Mouse (Mus musculus) limb, embryonic 11.5 days (tissue): ENCODE results near the gene Zfp69. TPM values are rescaled to one million over a fixed set of nuclear protein-coding genes. Genes with fewer than 3 reads are reported as not detected.

ENCODE experiments used
- ATAC-seq: fragments of 200-750 bp; cut with Nextera tagmentation; 2 replicates; pipeline ENCODE4 v1.8.0; 2017; ENCODE audit warnings: low read depth; ENCODE audit not compliant: insufficient number of reproducible peaks, low FRiP score, low TSS enrichment
- DNase-seq: peaks from one replicate; pipeline ENCODE4 v3.0.0-alpha.2; 2015; ENCODE audit warnings: low spot score
- H3K27ac ChIP-seq: fragments of 300-500 bp; sonication (generic); replicated peaks from 2 replicates; pipeline ENCODE4 v1.5.1; 2014; ENCODE audit warnings: low read depth, mild to moderate bottlenecking, low read length
- H3K27me3 ChIP-seq: fragments of 300-500 bp; sonication (generic); 2 replicates; pipeline ENCODE4 v1.6.1; 2014; ENCODE audit warnings: mild to moderate bottlenecking, low read length, mixed read lengths; ENCODE audit not compliant: control insufficient read depth, insufficient read depth
- H3K36me3 ChIP-seq: fragments of 300-500 bp; sonication (generic); 2 replicates; pipeline ENCODE4 v1.6.1; 2014; ENCODE audit warnings: mild to moderate bottlenecking, low read length, moderate library complexity, mixed read lengths; ENCODE audit not compliant: control insufficient read depth, insufficient read depth
- H3K4me1 ChIP-seq: fragments of 300-500 bp; sonication (generic); 2 replicates; pipeline ENCODE4 v1.6.1; 2014; ENCODE audit warnings: low read length, mixed read lengths; ENCODE audit not compliant: control insufficient read depth, insufficient read depth
- H3K4me2 ChIP-seq: fragments of 300-500 bp; sonication (generic); 2 replicates; pipeline ENCODE4 v1.6.1; 2014; ENCODE audit warnings: low read depth, mild to moderate bottlenecking, moderate library complexity; ENCODE audit not compliant: severe bottlenecking
- H3K4me3 ChIP-seq: fragments of 300-500 bp; sonication (generic); 2 replicates; pipeline ENCODE4 v1.5.1; 2014; ENCODE audit warnings: low read depth, low read length
- H3K9ac ChIP-seq: fragments of 300-500 bp; sonication (generic); 2 replicates; pipeline ENCODE4 v1.6.1; 2014; ENCODE audit warnings: mild to moderate bottlenecking, low read length
- H3K9me3 ChIP-seq: fragments of 300-500 bp; sonication (generic); 2 replicates; pipeline ENCODE4 v1.6.1; 2016; ENCODE audit warnings: low read length; ENCODE audit not compliant: control insufficient read depth
- WGBS: fragments of 180-500 bp; shearing (Covaris S2); extraction: QIAGEN DNeasy Blood & Tissue Kit; methylation state at CpG from one replicate; pipeline ENCODE4 v1.1.7; 2014; 5-methylcytosine and 5-hydroxymethylcytosine counted together
- polyA plus RNA-seq: library from polyadenylated mRNA; unstranded; fragments of >200 nt; fragmentation: Nextera tagmentation; extraction: Ambion mirVana; gene quantifications from 2 replicates; pipeline ENCODE4 v1.2.1, GENCODE M21; 2014

The Zfp69 gene
- polyA plus RNA-seq, 1 experiment from 2014 or later: 11.6 TPM

- no peaks in the 10 kb centered on the region; the same call in 1 of the 2 replicates for H3K36me3 ChIP-seq
- peak overlapping the region; percentile 83 for H3K27ac ChIP-seq
- no peaks in the 10 kb centered on the region for H3K4me1 ChIP-seq
- no peak for DNase-seq
- no peaks in the 10 kb centered on the region for H3K27me3 ChIP-seq
- ATAC-seq: 0 out of 2 replicates have a peak, but pooled peaks have one; percentile 6
- peak overlapping the region; percentile 47 for H3K4me2 ChIP-seq
- no peaks in the 10 kb centered on the region for H3K9me3 ChIP-seq
- H3K4me3 ChIP-seq: peak overlapping the region; percentile 77
- H3K9ac ChIP-seq: peak overlapping the region; percentile 82
- 7% methylated on average over 20 of the region's 20 CpGs for WGBS
Measured at GRCm38 (mm10) chr4:120950763-120951427, 604 bp downstream of the Zfp69 start.

GRCm38 (mm10) chr4:120948938-120949337 is 2.6 kb downstream of the Zfp69 start:
- Histone ChIP-seq H3K27ac (no peak overlapping the region), H3K4me3 (no peak overlapping the region)

GRCm38 (mm10) chr4:120935006-120935405 is 16.5 kb downstream of the Zfp69 start:
- 88% methylated on average over 3 of the region's 3 CpGs for WGBS
- no peak overlapping the region for H3K27ac ChIP-seq
- H3K27me3 ChIP-seq: no peaks in the 10 kb centered on the region
- H3K4me2 ChIP-seq: no peak overlapping the region
- H3K9me3 ChIP-seq: no peaks in the 10 kb centered on the region
- H3K4me3 ChIP-seq: no peak overlapping the region
- H3K9ac ChIP-seq: no peak overlapping the region
- DNase-seq: no peak
- H3K4me1 ChIP-seq: no peaks in the 10 kb centered on the region
- ATAC-seq: no peak
- H3K36me3 ChIP-seq: 0 out of 2 replicates have a peak, but pooled peaks cover 6% of the 10 kb centered on the region

More at GRCm38 (mm10) chr4:120948938-120949337, 2.6 kb downstream of the Zfp69 start:
- no peak overlapping the region for H3K9ac ChIP-seq
- no peaks in the 10 kb centered on the region for H3K9me3 ChIP-seq
- no peaks in the 10 kb centered on the region for H3K4me1 ChIP-seq
- ATAC-seq: no peak
- WGBS: 55% methylated on average over 3 of the region's 3 CpGs
- no peak overlapping the region for H3K4me2 ChIP-seq
- H3K27me3 ChIP-seq: no peaks in the 10 kb centered on the region
- H3K36me3 ChIP-seq: no peaks in the 10 kb centered on the region; the same call in 1 of the 2 replicates
- DNase-seq: no peak

- 95% methylated on average over 18 of the region's 18 CpGs for WGBS
- H3K9ac ChIP-seq: no peak overlapping the region
- no peak overlapping the region for H3K4me3 ChIP-seq
- H3K4me1 ChIP-seq: no peaks in the 10 kb centered on the region
- H3K4me2 ChIP-seq: no peak overlapping the region
- DNase-seq: no peak
- no peaks in the 10 kb centered on the region for H3K9me3 ChIP-seq
- H3K27ac ChIP-seq: no peak overlapping the region
- 0 out of 2 replicates have a peak, but pooled peaks cover 6% of the 10 kb centered on the region for H3K36me3 ChIP-seq
- H3K27me3 ChIP-seq: no peaks in the 10 kb centered on the region
- no peak for ATAC-seq
Measured at GRCm38 (mm10) chr4:120930736-120931135, 20.8 kb downstream of the Zfp69 start.

GRCm38 (mm10) chr4:120928686-120929085 is 22.8 kb downstream of the Zfp69 start:
- ATAC-seq (no peak), DNase-seq (no peak)
- Histone ChIP-seq H3K4me2 (no peak overlapping the region), H3K9me3 (no peaks in the 10 kb centered on the region), H3K9ac (no peak overlapping the region), H3K27me3 (no peaks in the 10 kb centered on the region), H3K4me3 (no peak overlapping the region), H3K4me1 (no peaks in the 10 kb centered on the region), H3K36me3 (0 out of 2 replicates have a peak, but pooled peaks cover 6% of the 10 kb centered on the region), H3K27ac (no peak overlapping the region)
- WGBS: 81% methylated on average over 3 of the region's 3 CpGs

- Histone ChIP-seq H3K9me3 (peaks cover 4% of the 10 kb centered on the region; the same call in 1 of the 2 replicates), H3K36me3 (peaks cover 14% of the 10 kb centered on the region), H3K4me3 (peak overlapping the region; percentile 69), H3K27me3 (no peaks in the 10 kb centered on the region), H3K4me2 (peak overlapping the region; percentile 53), H3K4me1 (no peaks in the 10 kb centered on the region), H3K9ac (peak overlapping the region; percentile 44; the same call in 1 of the 2 replicates), H3K27ac (no peak overlapping the region; the same call in 1 of the 2 replicates)
- WGBS: 14% methylated on average over 3 of the region's 3 CpGs
- no peak for DNase-seq
- ATAC-seq: no peak
Measured at GRCm38 (mm10) chr4:120925386-120925785, 26.1 kb downstream of the Zfp69 start.

GRCm38 (mm10) chr4:120924554-120925299 is 26.8 kb downstream of the Zfp69 start, which contains the start of gene Exo5:
Gene Exo5, minus strand, starts transcription at chr4:120925017.
- peaks cover 13% of the 10 kb centered on the region for H3K36me3 ChIP-seq
- H3K27ac ChIP-seq: peak within 1 kb of the TSS; percentile 77
- peak within 1 kb of the TSS; percentile 53 for H3K4me2 ChIP-seq
- H3K9me3 ChIP-seq: peaks cover 4% of the 10 kb centered on the region; the same call in 1 of the 2 replicates
- peak within 1 kb of the TSS; percentile 69 for H3K4me3 ChIP-seq
- H3K9ac ChIP-seq: peak within 1 kb of the TSS; percentile 86
- under 1% methylated on average over 33 of the region's 33 CpGs for WGBS
- H3K4me1 ChIP-seq: no peaks in the 10 kb centered on the region
- H3K27me3 ChIP-seq: no peaks in the 10 kb centered on the region
- DNase-seq (peak; percentile 96), ATAC-seq (peak; percentile 96)

- H3K9ac ChIP-seq: no peak overlapping the region
- peaks cover 13% of the 10 kb centered on the region for H3K36me3 ChIP-seq
- H3K27me3 ChIP-seq: no peaks in the 10 kb centered on the region
- 95% methylated on average over 8 of the region's 8 CpGs for WGBS
- no peak for DNase-seq
- H3K4me1 ChIP-seq: no peaks in the 10 kb centered on the region
- peaks cover 4% of the 10 kb centered on the region; the same call in 1 of the 2 replicates for H3K9me3 ChIP-seq
- H3K27ac ChIP-seq: no peak overlapping the region
- no peak overlapping the region for H3K4me2 ChIP-seq
- ATAC-seq: no peak
- no peak overlapping the region for H3K4me3 ChIP-seq
Measured at GRCm38 (mm10) chr4:120921461-120921860, 30.0 kb downstream of the Zfp69 start.
